Mouse (Mus musculus): ENCODE results near the gene Atp6v1c2.

- TF ChIP-seq CTCF (IDR thresholded peaks at IDR 0.05) (no peak), EP300 (IDR thresholded peaks at IDR 0.05) (no peak)
Measured at GRCm38 (mm10) chr12:17376521-17376920, 47.4 kb upstream of the Atp6v1c2 start.
